Mouse (Mus musculus) MEL (cell line): ENCODE data around the gene Sema5a.

Experiments
- BHLHE40 ChIP-seq: IDR thresholded peaks from 2 replicates; pipeline ENCODE4 v1.6.1; 2012; ENCODE audit warnings: low read depth, mild to moderate bottlenecking, inconsistent platforms, low read length, improper control_type of control experiment, borderline replicate concordance
- CTCF ChIP-seq, 3 experiments: IDR thresholded peaks in 2 of 3; conservative IDR thresholded peaks in 1 of 3; 2 replicates each; pipeline ENCODE4 v1.5.1; 2011 to 2012; ENCODE audit warnings: low read length in 3 of 3, low read depth in 2 of 3, mild to moderate bottlenecking in 2 of 3, improper control_type of control experiment in 1 of 3, inconsistent platforms in 1 of 3, mixed read lengths in 1 of 3, moderate library complexity in 1 of 3; ENCODE audit not compliant: control insufficient read depth in 1 of 3, insufficient read depth in 1 of 3, poor library complexity in 1 of 3, severe bottlenecking in 1 of 3
- EP300 ChIP-seq, 2 experiments: IDR thresholded peaks; 2 replicates each; pipeline ENCODE4 v1.6.1; 2011; ENCODE audit warnings: improper control_type of control experiment in 2 of 2, low read length in 2 of 2, low read depth in 1 of 2, mild to moderate bottlenecking in 1 of 2
- GABPA ChIP-seq: IDR thresholded peaks from 2 replicates; pipeline ENCODE4 v1.6.1; 2012; ENCODE audit warnings: low read depth, mild to moderate bottlenecking, inconsistent platforms, low read length, improper control_type of control experiment, moderate library complexity
- GATA1 ChIP-seq: IDR thresholded peaks from 2 replicates; pipeline ENCODE4 v1.6.1; 2011; ENCODE audit warnings: low read depth, low read length, improper control_type of control experiment
- MAFK ChIP-seq: IDR thresholded peaks from 2 replicates; pipeline ENCODE4 v1.6.1; 2011; ENCODE audit warnings: low read depth, mild to moderate bottlenecking, low read length, improper control_type of control experiment, borderline replicate concordance
- MXI1 ChIP-seq: IDR thresholded peaks from 2 replicates; pipeline ENCODE4 v1.6.1; 2011; ENCODE audit warnings: mild to moderate bottlenecking, low read depth, low read length, improper control_type of control experiment
- NELFE ChIP-seq: IDR thresholded peaks from 2 replicates; pipeline ENCODE4 v1.6.1; 2011; ENCODE audit warnings: low read depth, low read length, improper control_type of control experiment
- POLR2A ChIP-seq, 2 experiments: IDR thresholded peaks; 2 replicates each; pipeline ENCODE4 v1.6.1; 2011 to 2012; ENCODE audit warnings: low read length in 2 of 2, mild to moderate bottlenecking in 2 of 2, control low read depth in 1 of 2, improper control_type of control experiment in 1 of 2, low read depth in 1 of 2, moderate library complexity in 1 of 2; ENCODE audit not compliant: control insufficient read depth in 1 of 2, insufficient read depth in 1 of 2, poor library complexity in 1 of 2
- POLR2AphosphoS2 ChIP-seq: IDR thresholded peaks from 2 replicates; pipeline ENCODE4 v1.6.1; 2011; ENCODE audit warnings: low read length, improper control_type of control experiment
- SIN3A ChIP-seq: IDR thresholded peaks from 2 replicates; pipeline ENCODE4 v1.6.1; 2012; ENCODE audit warnings: low read length, improper control_type of control experiment, inconsistent platforms
- SMC3 ChIP-seq: IDR thresholded peaks from 2 replicates; pipeline ENCODE4 v1.6.1; 2011; ENCODE audit warnings: low read depth, low read length, improper control_type of control experiment

- TF ChIP-seq GABPA (no peak), CTCF (IDR thresholded peaks at IDR 0.05 in 2 of 3, conservative IDR thresholded peaks at IDR 0.05 in 1 of 3; ENCODE audit: control insufficient read depth in 1 of 3, insufficient read depth in 1 of 3, low read depth in 2 of 3, low read length in 3 of 3, poor library complexity in 1 of 3, severe bottlenecking in 1 of 3) (no peak), NELFE (no peak), MAFK (no peak), SIN3A (no peak), BHLHE40 (no peak), POLR2A (IDR thresholded peaks at IDR 0.05; ENCODE audit: control insufficient read depth in 1 of 2, insufficient read depth in 1 of 2, low read depth in 1 of 2, low read length in 2 of 2, poor library complexity in 1 of 2) (no peak), GATA1 (no peak), EP300 (IDR thresholded peaks at IDR 0.05; ENCODE audit: low read depth in 1 of 2, low read length in 2 of 2) (no peak), MXI1 (no peak), POLR2AphosphoS2 (no peak), SMC3 (no peak)
Measured at GRCm38 (mm10) chr15:32259362-32260096, 14.9 kb downstream of the Sema5a start.
